Mouse (Mus musculus) right cerebral cortex, postnatal 14 days (tissue): ENCODE data around the gene Gstm1.
"Not testable (repeated sequence)": the region's sequence is repeated elsewhere in the genome, so short reads cannot be mapped to it uniquely, and the experiment has no call there.

Experiments used
- DNase-seq: peaks from one replicate; pipeline ENCODE4 v3.0.0; 2022

Gene Gstm1

GRCm38 (mm10) chr3:108014974-108015346 is 2.8 kb downstream of the Gstm1 start:
- DNase-seq = no peak

GRCm38 (mm10) chr3:108014098-108014973 is 3.4 kb downstream of the Gstm1 start:
- DNase-seq = no peak

- peak; percentile 26 for DNase-seq
Measured at GRCm38 (mm10) chr3:108013331-108013871, 4.4 kb downstream of the Gstm1 start.

GRCm38 (mm10) chr3:108011558-108011957 is 6.2 kb downstream of the Gstm1 start:
- DNase-seq = no peak

GRCm38 (mm10) chr3:108010286-108010685 is 7.5 kb downstream of the Gstm1 start:
- peak; percentile 30 for DNase-seq

- no peak for DNase-seq
Measured at GRCm38 (mm10) chr3:108002021-108002420, 15.8 kb downstream of the Gstm1 start.

GRCm38 (mm10) chr3:107999491-107999890 is 18.3 kb downstream of the Gstm1 start:
- DNase-seq = no peak

GRCm38 (mm10) chr3:107998591-107998990 is 19.2 kb downstream of the Gstm1 start:
- DNase-seq = no peak

GRCm38 (mm10) chr3:107996576-107996975 is 21.2 kb downstream of the Gstm1 start:
- DNase-seq = no peak

- DNase-seq = not testable (repeated sequence)
Measured at GRCm38 (mm10) chr3:107995974-107996373, 21.8 kb downstream of the Gstm1 start.

- no peak for DNase-seq
Measured at GRCm38 (mm10) chr3:107986041-107986562, 31.7 kb downstream of the Gstm1 start, which contains the start of gene Gstm2. Gene Gstm2 (minus strand): TSS chr3:107986453.

- DNase-seq = not testable (repeated sequence)
Measured at GRCm38 (mm10) chr3:107985141-107985540, 32.6 kb downstream of the Gstm1 start.

- no peak for DNase-seq
Measured at GRCm38 (mm10) chr3:107984471-107984870, 33.3 kb downstream of the Gstm1 start.

GRCm38 (mm10) chr3:107983771-107984170 is 34.0 kb downstream of the Gstm1 start:
- no peak for DNase-seq

GRCm38 (mm10) chr3:107982726-107983125 is 35.0 kb downstream of the Gstm1 start:
- no peak for DNase-seq

GRCm38 (mm10) chr3:107981261-107981660 is 36.5 kb downstream of the Gstm1 start:
- no peak for DNase-seq

GRCm38 (mm10) chr3:107977691-107978090 is 40.1 kb downstream of the Gstm1 start:
- no peak for DNase-seq

- no peak for DNase-seq
Measured at GRCm38 (mm10) chr3:107974237-107974636, 43.5 kb downstream of the Gstm1 start.

- no peak for DNase-seq
Measured at GRCm38 (mm10) chr3:107972070-107972469, 45.7 kb downstream of the Gstm1 start.

GRCm38 (mm10) chr3:107971101-107971500 is 46.7 kb downstream of the Gstm1 start:
- DNase-seq = not testable (repeated sequence)

GRCm38 (mm10) chr3:107968724-107969395 is 48.9 kb downstream of the Gstm1 start, which contains the start of gene Gstm3:
Gene Gstm3 (minus strand): TSS chr3:107969283.
- DNase-seq = no peak

GRCm38 (mm10) chr3:107966631-107967030 is 51.1 kb downstream of the Gstm1 start:
- DNase-seq = no peak

GRCm38 (mm10) chr3:107965592-107965991 is 52.2 kb downstream of the Gstm1 start:
- no peak for DNase-seq
